Mouse (Mus musculus) thymus, adult 2 months (tissue): ENCODE data around the gene Ctc1. TPM values are rescaled to one million over a fixed set of nuclear protein-coding genes. Genes with fewer than 3 reads are reported as not detected.
"Not testable (repeated sequence)": the region's sequence is repeated elsewhere in the genome, so short reads cannot be mapped to it uniquely, and the experiment has no call there.

Source experiments
- DNase-seq: peaks from one replicate; pipeline ENCODE4 v3.0.0; 2021
- H3K27ac ChIP-seq: fragments of 200-500 bp; 2 replicates; pipeline ENCODE4 v1.5.1; 2012; ENCODE audit warnings: low read length, control low read depth; ENCODE audit not compliant: control insufficient read depth, insufficient read depth
- H3K27me3 ChIP-seq: fragments of 200-500 bp; 2 replicates; pipeline ENCODE4 v1.6.1; 2012; ENCODE audit warnings: mild to moderate bottlenecking, low read length, moderate library complexity, mixed read lengths; ENCODE audit not compliant: control insufficient read depth, insufficient read depth
- H3K36me3 ChIP-seq: fragments of 200-500 bp; 2 replicates; pipeline ENCODE4 v1.6.1; 2012; ENCODE audit warnings: mild to moderate bottlenecking, low read length, moderate library complexity; ENCODE audit not compliant: control insufficient read depth, insufficient read depth
- H3K4me1 ChIP-seq: fragments of 200-500 bp; replicated peaks from 2 replicates; pipeline ENCODE4 v1.6.1; 2012; ENCODE audit warnings: low read length; ENCODE audit not compliant: control insufficient read depth, insufficient read depth
- H3K4me3 ChIP-seq: fragments of 200-500 bp; 2 replicates; pipeline ENCODE4 v1.5.1; 2012; ENCODE audit warnings: mild to moderate bottlenecking, low read length, control low read depth, moderate library complexity; ENCODE audit not compliant: control insufficient read depth, insufficient read depth
- CTCF ChIP-seq: fragments of 200-500 bp; IDR thresholded peaks from 2 replicates; pipeline ENCODE4 v1.5.1; 2012; ENCODE audit warnings: mild to moderate bottlenecking, control low read depth, low read length, moderate library complexity, borderline replicate concordance; ENCODE audit not compliant: control insufficient read depth, poor library complexity, insufficient read depth; ENCODE audit errors: extremely low read depth
- POLR2A ChIP-seq: fragments of 200-500 bp; IDR thresholded peaks from 2 replicates; pipeline ENCODE4 v1.6.1; 2012; ENCODE audit warnings: mild to moderate bottlenecking, low read length, control low read depth, moderate library complexity; ENCODE audit not compliant: control insufficient read depth, poor library complexity, insufficient read depth; ENCODE audit errors: extremely low read depth
- WGBS: fragments of 180-500 bp; shearing (Covaris S2); methylation state at CpG from one replicate; pipeline ENCODE4 v1.1.7; 2018; 5-methylcytosine and 5-hydroxymethylcytosine counted together
- polyA plus RNA-seq: library from polyadenylated mRNA; depleted of rRNA; stranded (reverse); fragments of >200 nt; gene quantifications from 2 replicates; pipeline ENCODE4 v1.2.3, GENCODE M21; 2012

The Ctc1 gene
- polyA plus RNA-seq, 1 experiment, result 57.8 TPM

- H3K36me3 ChIP-seq, result peaks cover 14% of the 10 kb centered on the region
- 98% methylated on average over 17 of the region's 17 CpGs for WGBS
- no peaks in the 10 kb centered on the region for H3K4me1 ChIP-seq
- H3K27ac ChIP-seq, result no peak overlapping the region
- TF ChIP-seq POLR2A (no peak), CTCF (no peak)
- H3K27me3 ChIP-seq, result no peaks in the 10 kb centered on the region
- H3K4me3 ChIP-seq, result no peak overlapping the region
- DNase-seq, result no peak
Measured at GRCm38 (mm10) chr11:68988341-68988740, 27.4 kb upstream of the Ctc1 start.

GRCm38 (mm10) chr11:68993122-68993521, 22.6 kb upstream of the Ctc1 start:
- no peak for TF ChIP-seq POLR2A
- Histone ChIP-seq H3K27ac (no peak overlapping the region), H3K4me1 (no peaks in the 10 kb centered on the region), H3K27me3 (no peaks in the 10 kb centered on the region), H3K36me3 (peaks cover 25% of the 10 kb centered on the region), H3K4me3 (no peak overlapping the region)
- DNase-seq, result no peak
- 95% methylated on average over 7 of the region's 7 CpGs for WGBS

- no peak for DNase-seq
- no peak overlapping the region for H3K4me3 ChIP-seq
- no peak for TF ChIP-seq CTCF
- no peak for TF ChIP-seq POLR2A
- H3K36me3 ChIP-seq, result peaks cover 34% of the 10 kb centered on the region
- no peaks in the 10 kb centered on the region for H3K4me1 ChIP-seq
- H3K27me3 ChIP-seq, result no peaks in the 10 kb centered on the region
- H3K27ac ChIP-seq, result no peak overlapping the region
- WGBS, result 91% methylated on average over 3 of the region's 3 CpGs
Measured at GRCm38 (mm10) chr11:68994377-68994776, 21.3 kb upstream of the Ctc1 start.

GRCm38 (mm10) chr11:68997080-68997479, 18.6 kb upstream of the Ctc1 start:
- H3K4me3 ChIP-seq, result no peak overlapping the region
- peaks cover 48% of the 10 kb centered on the region for H3K36me3 ChIP-seq

GRCm38 (mm10) chr11:69002782-69003181, 12.9 kb upstream of the Ctc1 start:
- peaks cover 36% of the 10 kb centered on the region for H3K36me3 ChIP-seq
- not testable (repeated sequence) for H3K27me3 ChIP-seq, H3K4me3 ChIP-seq, H3K4me1 ChIP-seq, H3K27ac ChIP-seq, DNase-seq
- WGBS, result 99% methylated on average over 4 of the region's 4 CpGs

More at GRCm38 (mm10) chr11:68997080-68997479, 18.6 kb upstream of the Ctc1 start:
- TF ChIP-seq POLR2A (no peak), CTCF (no peak)
- H3K27ac ChIP-seq, result no peak overlapping the region
- no peak for DNase-seq
- H3K4me1 ChIP-seq, result no peaks in the 10 kb centered on the region
- 95% methylated on average over 4 of the region's 4 CpGs for WGBS
- H3K27me3 ChIP-seq, result no peaks in the 10 kb centered on the region

- no peaks in the 10 kb centered on the region for H3K4me1 ChIP-seq
- no peak overlapping the region for H3K4me3 ChIP-seq
- H3K36me3 ChIP-seq, result peaks cover 35% of the 10 kb centered on the region
- DNase-seq, result no peak
- 82% methylated on average over 4 of the region's 4 CpGs for WGBS
- no peaks in the 10 kb centered on the region for H3K27me3 ChIP-seq
- TF ChIP-seq CTCF (no peak), POLR2A (no peak)
- no peak overlapping the region for H3K27ac ChIP-seq
Measured at GRCm38 (mm10) chr11:69003592-69003991, 12.1 kb upstream of the Ctc1 start.

GRCm38 (mm10) chr11:69005193-69005592, 10.5 kb upstream of the Ctc1 start:
- Histone ChIP-seq H3K27me3 (no peaks in the 10 kb centered on the region), H3K27ac (no peak overlapping the region), H3K36me3 (peaks cover 20% of the 10 kb centered on the region), H3K4me3 (no peak overlapping the region), H3K4me1 (no peaks in the 10 kb centered on the region)
- no peak for DNase-seq
- no peak for TF ChIP-seq CTCF
- no peak for TF ChIP-seq POLR2A
- 95% methylated on average over 7 of the region's 7 CpGs for WGBS

- not testable (repeated sequence) for H3K4me1 ChIP-seq, H3K4me3 ChIP-seq, H3K27me3 ChIP-seq, H3K27ac ChIP-seq, DNase-seq
- peaks cover 10% of the 10 kb centered on the region for H3K36me3 ChIP-seq
Measured at GRCm38 (mm10) chr11:69006575-69006974, 9.1 kb upstream of the Ctc1 start.
